Mouse (Mus musculus) MEL (cell line): ENCODE data around the gene Rxra. TPM values are rescaled to one million over a fixed set of nuclear protein-coding genes. Genes with fewer than 3 reads are reported as not detected.
A peak's percentile ranks its signal among the peaks of the same experiment; 100 is the strongest.

Source experiments
- DNase-seq: peaks from one replicate; pipeline ENCODE4 v3.0.0; 2011; ENCODE audit warnings: low read depth, low spot score
- H3K27ac ChIP-seq: 2 replicates; pipeline ENCODE4 v1.5.1; 2012; ENCODE audit warnings: low read depth, mild to moderate bottlenecking, control low read depth, low read length, moderate library complexity; ENCODE audit not compliant: control insufficient read depth
- H3K27me3 ChIP-seq, 2 experiments: fragments of 150-350 bp in 1 of 2; sonication (generic) in 1 of 2; 2 replicates each; pipeline ENCODE4 v1.6.1; 2012; ENCODE audit warnings: low read length in 2 of 2, mild to moderate bottlenecking in 2 of 2, improper control_type of control experiment in 1 of 2, moderate library complexity in 1 of 2; ENCODE audit not compliant: insufficient read depth in 2 of 2, control insufficient read depth in 1 of 2
- H3K36me3 ChIP-seq, 2 experiments: 2 replicates each; pipeline ENCODE4 v1.6.1; 2012 to 2014; ENCODE audit warnings: low read length in 2 of 2, improper control_type of control experiment in 1 of 2, inconsistent platforms in 1 of 2, mild to moderate bottlenecking in 1 of 2; ENCODE audit not compliant: insufficient read depth in 2 of 2, control insufficient read depth in 1 of 2
- H3K4me1 ChIP-seq, 2 experiments: fragments of 150-350 bp in 1 of 2; sonication (generic) in 1 of 2; 2 replicates each; pipeline ENCODE4 v1.6.1; 2012; ENCODE audit warnings: low read length in 2 of 2, improper control_type of control experiment in 1 of 2, mild to moderate bottlenecking in 1 of 2; ENCODE audit not compliant: insufficient read depth in 2 of 2, control insufficient read depth in 1 of 2
- H3K4me3 ChIP-seq, 2 experiments: fragments of 150-350 bp in 1 of 2; sonication (generic) in 1 of 2; 2 replicates each; pipeline ENCODE4 v1.5.1; 2012; ENCODE audit warnings: low read depth in 2 of 2, low read length in 2 of 2, mild to moderate bottlenecking in 2 of 2, moderate library complexity in 2 of 2, control low read depth in 1 of 2, improper control_type of control experiment in 1 of 2; ENCODE audit not compliant: control insufficient read depth in 1 of 2, insufficient read depth in 1 of 2
- H3K79me2 ChIP-seq: 2 replicates; pipeline ENCODE4 v1.6.1; 2012; ENCODE audit warnings: mild to moderate bottlenecking, low read length, moderate library complexity; ENCODE audit not compliant: control insufficient read depth, poor library complexity, insufficient read depth
- H3K9ac ChIP-seq: 2 replicates; pipeline ENCODE4 v1.6.1; 2012; ENCODE audit warnings: low read depth, mild to moderate bottlenecking, control low read depth, low read length, moderate library complexity; ENCODE audit not compliant: control insufficient read depth, poor library complexity, severe bottlenecking
- H3K9me3 ChIP-seq: fragments of 150-350 bp; sonication (generic); replicated peaks from 2 replicates; pipeline ENCODE4 v1.6.1; 2012; ENCODE audit warnings: mild to moderate bottlenecking, low read length, improper control_type of control experiment, moderate library complexity; ENCODE audit not compliant: insufficient read depth
- CHD2 ChIP-seq: IDR thresholded peaks from 2 replicates; pipeline ENCODE4 v1.6.1; 2011; ENCODE audit warnings: low read length, improper control_type of control experiment
- CTCF ChIP-seq, 3 experiments: IDR thresholded peaks in 2 of 3; conservative IDR thresholded peaks in 1 of 3; 2 replicates each; pipeline ENCODE4 v1.5.1; 2011 to 2012; ENCODE audit warnings: low read length in 3 of 3, low read depth in 2 of 3, mild to moderate bottlenecking in 2 of 3, improper control_type of control experiment in 1 of 3, inconsistent platforms in 1 of 3, mixed read lengths in 1 of 3, moderate library complexity in 1 of 3; ENCODE audit not compliant: control insufficient read depth in 1 of 3, insufficient read depth in 1 of 3, poor library complexity in 1 of 3, severe bottlenecking in 1 of 3
- ELF1 ChIP-seq: IDR thresholded peaks from 2 replicates; pipeline ENCODE4 v1.6.1; 2014; ENCODE audit warnings: low read depth, mild to moderate bottlenecking, inconsistent platforms, low read length, improper control_type of control experiment, moderate library complexity
- EP300 ChIP-seq, 2 experiments: IDR thresholded peaks; 2 replicates each; pipeline ENCODE4 v1.6.1; 2011; ENCODE audit warnings: improper control_type of control experiment in 2 of 2, low read length in 2 of 2, low read depth in 1 of 2, mild to moderate bottlenecking in 1 of 2
- ETS1 ChIP-seq: IDR thresholded peaks from 2 replicates; pipeline ENCODE4 v1.6.1; 2012; ENCODE audit warnings: low read depth, mild to moderate bottlenecking, inconsistent platforms, low read length, improper control_type of control experiment, moderate library complexity
- GABPA ChIP-seq: IDR thresholded peaks from 2 replicates; pipeline ENCODE4 v1.6.1; 2012; ENCODE audit warnings: low read depth, mild to moderate bottlenecking, inconsistent platforms, low read length, improper control_type of control experiment, moderate library complexity
- HCFC1 ChIP-seq: IDR thresholded peaks from 2 replicates; pipeline ENCODE4 v1.6.1; 2012; ENCODE audit warnings: low read depth, mild to moderate bottlenecking, inconsistent platforms, low read length, improper control_type of control experiment, moderate library complexity
- JUND ChIP-seq: IDR thresholded peaks from 2 replicates; pipeline ENCODE4 v1.6.1; 2011; ENCODE audit warnings: low read depth, mild to moderate bottlenecking, improper control_type of control experiment, low read length
- MAFK ChIP-seq: IDR thresholded peaks from 2 replicates; pipeline ENCODE4 v1.6.1; 2011; ENCODE audit warnings: low read depth, mild to moderate bottlenecking, low read length, improper control_type of control experiment, borderline replicate concordance
- MAX ChIP-seq: IDR thresholded peaks from 2 replicates; pipeline ENCODE4 v1.6.1; 2011; ENCODE audit warnings: low read length, improper control_type of control experiment
- MXI1 ChIP-seq: IDR thresholded peaks from 2 replicates; pipeline ENCODE4 v1.6.1; 2011; ENCODE audit warnings: mild to moderate bottlenecking, low read depth, low read length, improper control_type of control experiment
- MYC ChIP-seq: IDR thresholded peaks from 2 replicates; pipeline ENCODE4 v1.6.1; 2011; ENCODE audit warnings: low read depth, mild to moderate bottlenecking, low read length, improper control_type of control experiment, moderate library complexity
- NELFE ChIP-seq: IDR thresholded peaks from 2 replicates; pipeline ENCODE4 v1.6.1; 2011; ENCODE audit warnings: low read depth, low read length, improper control_type of control experiment
- POLR2A ChIP-seq, 2 experiments: IDR thresholded peaks; 2 replicates each; pipeline ENCODE4 v1.6.1; 2011 to 2012; ENCODE audit warnings: low read length in 2 of 2, mild to moderate bottlenecking in 2 of 2, control low read depth in 1 of 2, improper control_type of control experiment in 1 of 2, low read depth in 1 of 2, moderate library complexity in 1 of 2; ENCODE audit not compliant: control insufficient read depth in 1 of 2, insufficient read depth in 1 of 2, poor library complexity in 1 of 2
- POLR2AphosphoS2 ChIP-seq: IDR thresholded peaks from 2 replicates; pipeline ENCODE4 v1.6.1; 2011; ENCODE audit warnings: low read length, improper control_type of control experiment
- RAD21 ChIP-seq: IDR thresholded peaks from 2 replicates; pipeline ENCODE4 v1.6.1; 2011; ENCODE audit warnings: mild to moderate bottlenecking, low read depth, low read length, improper control_type of control experiment
- RCOR1 ChIP-seq: IDR thresholded peaks from 2 replicates; pipeline ENCODE4 v1.6.1; 2012; ENCODE audit warnings: low read depth, mild to moderate bottlenecking, inconsistent platforms, low read length, improper control_type of control experiment
- TBP ChIP-seq: IDR thresholded peaks from 2 replicates; pipeline ENCODE4 v1.8.0; 2011; ENCODE audit warnings: low read depth, low read length, improper control_type of control experiment
- UBTF ChIP-seq: IDR thresholded peaks from 2 replicates; pipeline ENCODE4 v1.6.1; 2012; ENCODE audit warnings: low read depth, mild to moderate bottlenecking, inconsistent platforms, low read length, improper control_type of control experiment, moderate library complexity, borderline replicate concordance; ENCODE audit not compliant: insufficient read depth
- USF1 ChIP-seq: IDR thresholded peaks from 2 replicates; pipeline ENCODE4 v1.6.1; 2014; ENCODE audit warnings: low read depth, mild to moderate bottlenecking, inconsistent platforms, low read length, improper control_type of control experiment, moderate library complexity
- ZKSCAN1 ChIP-seq: IDR thresholded peaks from 2 replicates; pipeline ENCODE4 v1.6.1; 2012; ENCODE audit warnings: low read depth, mild to moderate bottlenecking, inconsistent platforms, low read length, improper control_type of control experiment, moderate library complexity
- polyA plus RNA-seq, 2 experiments: library from polyadenylated mRNA; stranded (reverse) in 1 of 2; unstranded in 1 of 2; fragments of >175 nt in 1 of 2; fragments of >200 nt in 1 of 2; gene quantifications; 2 replicates each; pipeline versions ENCODE4 v1.2.1 to v1.2.4; 2012; ENCODE audit warnings: low replicate concordance in 2 of 2, low read depth in 1 of 2; ENCODE audit not compliant: insufficient read length in 2 of 2, insufficient read depth in 1 of 2, missing spikeins in 1 of 2
- total RNA-seq: library from RNA; depleted of rRNA; stranded (reverse); fragments of 300-350 nt; gene quantifications from 2 replicates; pipeline ENCODE4 v1.2.3, GENCODE M21; 2012

Rxra gene
- total and polyA plus RNA-seq, 3 experiments: 11.7 to 19.6 TPM; not detected in 1

DNA sequence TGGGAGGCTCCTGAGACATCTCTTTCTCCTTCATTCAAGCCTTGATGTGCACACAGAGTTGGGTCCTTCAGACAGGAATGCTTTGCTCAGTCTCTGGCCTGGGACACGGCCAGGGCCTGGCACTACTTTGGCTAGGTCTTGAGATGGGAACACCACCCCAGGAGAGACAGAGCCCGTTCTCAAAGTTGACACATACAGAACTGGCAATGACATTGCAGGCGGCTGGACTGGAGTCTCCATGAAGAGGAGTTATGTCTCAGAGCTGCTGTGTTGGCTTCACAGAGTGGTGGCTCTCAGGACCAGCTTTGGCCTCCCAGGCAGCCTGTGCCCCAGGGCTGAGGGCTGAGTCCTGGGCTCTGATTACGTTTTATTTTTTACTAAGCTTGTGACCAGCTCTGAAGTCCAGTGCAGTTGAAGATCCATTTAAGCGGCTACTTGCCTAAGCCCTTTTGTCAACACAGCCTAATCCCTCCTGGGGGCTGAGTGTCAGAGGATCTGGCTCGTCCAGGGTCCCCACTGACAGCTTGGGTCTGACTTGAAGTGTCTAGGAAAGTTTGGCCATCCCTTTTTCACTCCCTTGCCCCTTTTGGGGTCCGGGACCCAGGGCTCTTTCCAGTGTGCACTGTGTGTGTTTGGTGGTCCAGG lies 2.7 kb downstream of the Rxra start:
- no peaks in the 10 kb centered on the region for H3K27me3 ChIP-seq
- H3K4me3 ChIP-seq: no peak overlapping the region

DNA sequence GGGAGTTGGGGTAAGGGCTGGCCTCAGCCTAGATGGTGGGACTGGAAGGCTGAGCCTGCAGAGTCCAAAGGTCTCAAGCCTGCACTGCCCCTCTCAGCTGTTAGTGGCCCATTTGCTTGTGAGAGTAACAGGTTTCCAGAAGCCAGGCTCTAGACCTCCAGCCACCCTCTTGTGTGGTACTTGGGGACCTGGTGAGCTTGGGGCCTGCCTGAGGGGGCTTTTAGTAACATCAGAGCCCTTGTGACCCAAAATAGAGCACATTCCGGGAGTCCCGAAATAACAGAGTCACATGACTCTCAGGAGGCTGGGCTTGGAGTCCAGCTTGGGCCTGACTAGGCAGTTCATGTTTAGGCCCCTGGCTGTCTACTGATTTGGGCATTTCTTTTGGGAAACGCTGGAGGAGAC lies 3.4 kb downstream of the Rxra start:
- Histone ChIP-seq H3K27me3 (no peaks in the 10 kb centered on the region), H3K4me1 (peaks cover 2 to 4% of the 10 kb centered on the region in 2 experiments; a peak in 3 of 4 replicates), H3K4me3 (no peak overlapping the region)

More for the DNA sequence above, 2.7 kb downstream of the Rxra start:
- Histone ChIP-seq H3K4me1 (peaks cover 2 to 4% of the 10 kb centered on the region in 2 experiments; a peak in 3 of 4 replicates), H3K79me2 (peaks cover under 1% of the 10 kb centered on the region), H3K9ac (no peak overlapping the region), H3K36me3 (no peaks in the 10 kb centered on the region), H3K9me3 (no peaks in the 10 kb centered on the region), H3K27ac (no peak overlapping the region)
- no peak for TF ChIP-seq POLR2A (IDR thresholded peaks at IDR 0.05; ENCODE audit: control insufficient read depth in 1 of 2, insufficient read depth in 1 of 2, low read depth in 1 of 2, low read length in 2 of 2, poor library complexity in 1 of 2)
- no peak for TF ChIP-seq ZKSCAN1
- TF ChIP-seq ETS1: no peak
- no peak for TF ChIP-seq TBP
- TF ChIP-seq ELF1: no peak
- no peak for TF ChIP-seq MXI1
- no peak for DNase-seq

GRCm38 (mm10) chr2:27680058-27680457 lies 3.8 kb downstream of the Rxra start:
- no peak for DNase-seq
- Histone ChIP-seq H3K4me1 (peaks cover 2 to 4% of the 10 kb centered on the region in 2 experiments; a peak in 3 of 4 replicates), H3K79me2 (peaks cover 2% of the 10 kb centered on the region), H3K27me3 (no peaks in the 10 kb centered on the region), H3K9me3 (no peaks in the 10 kb centered on the region), H3K9ac (no peak overlapping the region), H3K27ac (no peak overlapping the region), H3K36me3 (no peaks in the 10 kb centered on the region), H3K4me3 (no peak overlapping the region)
- TF ChIP-seq MYC (no peak), HCFC1 (no peak), RCOR1 (no peak), MXI1 (no peak), CTCF (IDR thresholded peaks at IDR 0.05 in 2 of 3, conservative IDR thresholded peaks at IDR 0.05 in 1 of 3; ENCODE audit: control insufficient read depth in 1 of 3, insufficient read depth in 1 of 3, low read depth in 2 of 3, low read length in 3 of 3, poor library complexity in 1 of 3, severe bottlenecking in 1 of 3) (no peak), UBTF (no peak), GABPA (no peak), CHD2 (no peak), NELFE (no peak), MAX (no peak), MAFK (no peak), EP300 (IDR thresholded peaks at IDR 0.05; ENCODE audit: low read depth in 1 of 2, low read length in 2 of 2) (no peak), RAD21 (no peak), POLR2AphosphoS2 (no peak), JUND (no peak)

More for the DNA sequence above, 3.4 kb downstream of the Rxra start:
- no peaks in the 10 kb centered on the region for H3K9me3 ChIP-seq
- DNase-seq: no peak
- peaks cover 2% of the 10 kb centered on the region for H3K79me2 ChIP-seq
- no peaks in the 10 kb centered on the region for H3K36me3 ChIP-seq
- no peak overlapping the region for H3K27ac ChIP-seq
- H3K9ac ChIP-seq: no peak overlapping the region
- no peak for TF ChIP-seq MAFK
- TF ChIP-seq USF1: peak; percentile 31; the same call in 1 of the 2 replicates
